In the genomic region with DNA sequence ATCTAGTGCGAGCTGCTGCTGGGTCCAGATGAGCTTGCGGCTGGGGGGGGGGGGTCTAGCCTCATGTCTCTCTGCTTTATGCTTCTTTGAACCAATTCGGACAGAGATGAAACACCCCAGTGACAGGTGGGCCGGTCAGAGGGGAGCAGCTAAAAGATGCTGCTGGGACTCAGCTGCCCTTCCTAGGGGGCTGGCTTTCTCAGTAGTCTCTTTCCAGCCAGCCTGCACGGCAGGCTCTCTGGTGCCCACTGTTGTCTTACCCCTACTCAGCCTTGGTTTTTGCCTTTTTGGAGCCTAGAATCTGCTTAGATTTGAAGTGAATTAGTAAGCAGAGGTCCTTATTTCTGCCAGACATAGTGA, we compare ENCODE assay signal across 7 mouse cellular contexts.
DNase-seq lines count a peak whose midpoint lies in the region; ATAC-seq and TF ChIP-seq lines count a peak whose summit lies in the region.

No protein-coding gene starts in this region.

- no peak for DNase-seq in layer of hippocampus, adult 2 months (ENCODE audit: low spot score in 2 of 2)
- no peak for DNase-seq in layer of hippocampus, postnatal 25 days (ENCODE audit: extremely low spot score in 1 of 2, low spot score in 1 of 2)
- no peak for DNase-seq in thymus, postnatal 10 days (ENCODE audit: low spot score in 2 of 2)
- no peak for DNase-seq in gastrocnemius, adult 18-20 months (ENCODE audit: low spot score)

- H3K4me1 ChIP-seq in embryonic fibroblast, embryonic 13.5 days (ENCODE audit: control insufficient read depth, insufficient read depth, low read length), result peaks cover 11% of the 10 kb centered on the region; the same call in 1 of the 2 replicates
- peaks cover 41% of the 10 kb centered on the region for H3K4me1 ChIP-seq in hindbrain, embryonic 13.5 days (replicated peaks)
- H3K4me1 ChIP-seq in midbrain, embryonic 16.5 days (ENCODE audit: control insufficient read depth, insufficient read depth, low read length), result peaks cover 22% of the 10 kb centered on the region

- peak; percentile 47 for ATAC-seq in hindbrain, embryonic 13.5 days (ENCODE audit: low FRiP score)
- ATAC-seq in midbrain, embryonic 16.5 days, result peak; percentile 64

- H3K27me3 ChIP-seq in hindbrain, embryonic 13.5 days, result no peaks in the 10 kb centered on the region
- H3K27me3 ChIP-seq in midbrain, embryonic 16.5 days (ENCODE audit: control insufficient read depth, insufficient read depth, low read depth, low read length), result no peaks in the 10 kb centered on the region

- 0 out of 2 replicates have a peak overlapping the region, but pooled peaks have one; percentile 18 for H3K27ac ChIP-seq in layer of hippocampus, adult 2 months
- peak overlapping the region; percentile 3; the same call in 1 of the 2 replicates for H3K27ac ChIP-seq in embryonic fibroblast, embryonic 13.5 days (ENCODE audit: insufficient read depth, low read length)
- H3K27ac ChIP-seq in hindbrain, embryonic 13.5 days, result peak overlapping the region; percentile 74
- H3K27ac ChIP-seq in midbrain, embryonic 16.5 days (ENCODE audit: low read length), result peak overlapping the region; percentile 69

- no peaks in the 10 kb centered on the region for H3K9me3 ChIP-seq in hindbrain, embryonic 13.5 days
- H3K9me3 ChIP-seq in midbrain, embryonic 16.5 days (replicated peaks; ENCODE audit: control insufficient read depth, low read length, poor library complexity, severe bottlenecking), result no peaks in the 10 kb centered on the region

- 0 out of 2 replicates have a peak overlapping the region, but pooled peaks have one; percentile 9 for H3K9ac ChIP-seq in hindbrain, embryonic 13.5 days
- H3K9ac ChIP-seq in midbrain, embryonic 16.5 days (ENCODE audit: low read depth, low read length), result no peak overlapping the region

- no peaks in the 10 kb centered on the region for H3K36me3 ChIP-seq in hindbrain, embryonic 13.5 days
- H3K36me3 ChIP-seq in midbrain, embryonic 16.5 days (ENCODE audit: control insufficient read depth, insufficient read depth, low read length), result no peaks in the 10 kb centered on the region

- H3K4me3 ChIP-seq in layer of hippocampus, adult 2 months, result no peak overlapping the region
- no peak overlapping the region for H3K4me3 ChIP-seq in embryonic fibroblast, embryonic 13.5 days (ENCODE audit: insufficient read depth, low read length)
- no peak overlapping the region for H3K4me3 ChIP-seq in hindbrain, embryonic 13.5 days
- H3K4me3 ChIP-seq in midbrain, embryonic 16.5 days (ENCODE audit: low read depth, low read length), result no peak overlapping the region

- peak overlapping the region; percentile 32; the same call in 1 of the 2 replicates for H3K4me2 ChIP-seq in hindbrain, embryonic 13.5 days
- H3K4me2 ChIP-seq in midbrain, embryonic 16.5 days (ENCODE audit: low read length), result no peak overlapping the region; the same call in 1 of the 2 replicates

- TF ChIP-seq CTCF in layer of hippocampus, adult 2 months (conservative IDR thresholded peaks at IDR 0.05), result no peak
- no peak for TF ChIP-seq CTCF in embryonic fibroblast, embryonic 13.5 days (IDR thresholded peaks at IDR 0.05; ENCODE audit: borderline replicate concordance, insufficient read depth, low read length)

- WGBS in hindbrain, embryonic 13.5 days, result 7% methylated on average over 5 of the region's 5 CpGs
- WGBS in midbrain, embryonic 16.5 days, result 9% methylated on average over 5 of the region's 5 CpGs

- TF ChIP-seq POLR2A in embryonic fibroblast, embryonic 13.5 days (IDR thresholded peaks at IDR 0.05; ENCODE audit: low read depth, low read length), result no peak

Comparison
In these comparisons a context has a peak if more than half of its experiments do, and no peak if none do; other contexts are left out.
1. H3K27ac ChIP-seq: peak in every context shown above with its lines; median percentile 74 in hindbrain, embryonic 13.5 days; 69 in midbrain, embryonic 16.5 days; 18 in layer of hippocampus, adult 2 months; 3 in embryonic fibroblast, embryonic 13.5 days.